Mouse (Mus musculus): ENCODE results near the gene Ccdc69. TPM values are rescaled to one million over a fixed set of nuclear protein-coding genes. Genes with fewer than 3 reads are reported as not detected.

Ccdc69 gene
- total and polyA plus RNA-seq, 3 experiments = 0.31 to 0.42 TPM; not detected in 1

DNA sequence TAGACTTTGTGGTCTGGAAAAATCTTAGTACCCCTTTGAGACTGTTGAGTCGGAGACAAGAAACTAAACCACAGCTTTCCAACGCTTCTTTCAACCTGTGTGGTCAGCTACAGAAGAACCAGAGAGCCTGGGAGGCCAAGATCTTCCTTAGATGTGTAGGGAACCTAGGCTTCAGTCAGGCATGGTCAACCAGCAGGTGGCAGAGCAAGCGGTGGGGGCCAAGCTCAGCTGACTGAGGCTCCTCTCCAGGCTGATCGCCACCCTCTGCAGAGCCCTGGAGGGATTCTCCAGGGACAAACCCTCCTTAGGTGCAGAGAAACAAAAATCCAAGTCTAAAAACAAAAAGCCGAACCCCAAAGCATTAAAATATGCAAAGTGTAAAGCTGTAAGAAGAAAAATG lies 31.3 kb downstream of the Ccdc69 start:
- H3K27me3 ChIP-seq (ENCODE audit: control insufficient read depth in 1 of 2, insufficient read depth in 2 of 2, low read length in 2 of 2) = peaks cover 5 to 6% of the 10 kb centered on the region in 2 experiments
- no peaks in the 10 kb centered on the region for H3K36me3 ChIP-seq (ENCODE audit: control insufficient read depth in 1 of 2, insufficient read depth in 2 of 2, low read length in 2 of 2)
- no peak for TF ChIP-seq GATA1 (IDR thresholded peaks at IDR 0.05; ENCODE audit: low read depth, low read length)
- TF ChIP-seq CHD2 (IDR thresholded peaks at IDR 0.05; ENCODE audit: low read length) = no peak
- TF ChIP-seq CHD1 (IDR thresholded peaks at IDR 0.05; ENCODE audit: low read depth, low read length) = no peak
- TF ChIP-seq RAD21 (IDR thresholded peaks at IDR 0.05; ENCODE audit: low read depth, low read length) = peak; percentile 24
- TF ChIP-seq MAZ (IDR thresholded peaks at IDR 0.05; ENCODE audit: low read depth, low read length) = peak; percentile 65; the same call in 1 of the 2 replicates
- no peak for TF ChIP-seq E2F4 (IDR thresholded peaks at IDR 0.05; ENCODE audit: borderline replicate concordance, low read depth, low read length)
- no peak for TF ChIP-seq MAX (IDR thresholded peaks at IDR 0.05; ENCODE audit: low read length)
- no peak for TF ChIP-seq BHLHE40 (IDR thresholded peaks at IDR 0.05; ENCODE audit: borderline replicate concordance, low read depth, low read length)
- TF ChIP-seq CTCF (IDR thresholded peaks at IDR 0.05 in 2 of 3, conservative IDR thresholded peaks at IDR 0.05 in 1 of 3; ENCODE audit: control insufficient read depth in 1 of 3, insufficient read depth in 1 of 3, low read depth in 2 of 3, low read length in 3 of 3, poor library complexity in 1 of 3, severe bottlenecking in 1 of 3) = peak; percentile 4 to 67 (median 61); a peak in 5 of 6 replicates
- TF ChIP-seq NELFE (IDR thresholded peaks at IDR 0.05; ENCODE audit: low read depth, low read length) = no peak
- peak; percentile 78 for TF ChIP-seq SMC3 (IDR thresholded peaks at IDR 0.05; ENCODE audit: low read depth, low read length)
- TF ChIP-seq MXI1 (IDR thresholded peaks at IDR 0.05; ENCODE audit: low read depth, low read length) = no peak
- no peak for TF ChIP-seq RCOR1 (IDR thresholded peaks at IDR 0.05; ENCODE audit: low read depth, low read length)
- no peak for TF ChIP-seq MYB (IDR thresholded peaks at IDR 0.05; ENCODE audit: low read depth, low read length)
- no peak overlapping the region for H3K4me3 ChIP-seq (ENCODE audit: control insufficient read depth in 1 of 2, insufficient read depth in 1 of 2, low read depth in 2 of 2, low read length in 2 of 2)
- no peak overlapping the region for H3K27ac ChIP-seq (ENCODE audit: control insufficient read depth, low read depth, low read length)
- no peaks in the 10 kb centered on the region for H3K4me1 ChIP-seq (ENCODE audit: control insufficient read depth in 1 of 2, insufficient read depth in 2 of 2, low read length in 2 of 2)
- no peaks in the 10 kb centered on the region for H3K79me2 ChIP-seq (ENCODE audit: control insufficient read depth, insufficient read depth, low read length, poor library complexity)
- H3K9me3 ChIP-seq (replicated peaks; ENCODE audit: insufficient read depth, low read length) = no peaks in the 10 kb centered on the region
- peak; percentile 30 for DNase-seq (ENCODE audit: low read depth, low spot score)
- H3K9ac ChIP-seq (ENCODE audit: control insufficient read depth, low read depth, low read length, poor library complexity, severe bottlenecking) = no peak overlapping the region

DNA sequence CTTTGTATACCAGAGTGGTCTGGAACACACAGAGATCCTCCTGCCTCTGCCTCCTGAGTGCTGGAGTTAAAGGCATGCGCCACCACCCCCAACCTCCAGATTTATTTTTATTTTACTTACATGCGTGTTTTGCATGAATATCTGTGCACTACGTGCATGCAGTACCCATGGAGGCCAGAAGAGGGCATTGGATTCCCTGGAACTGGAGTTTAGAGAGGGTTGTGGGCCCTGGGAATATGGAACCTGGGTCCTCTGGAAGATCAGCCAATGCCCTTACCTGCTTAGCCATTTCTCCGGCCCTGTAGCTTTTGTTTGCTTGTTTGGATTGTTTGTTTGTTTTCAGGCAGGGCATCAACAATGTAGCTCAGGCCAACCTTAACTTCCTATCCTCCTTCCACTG lies 36.6 kb downstream of the Ccdc69 start:
- no peak for TF ChIP-seq RCOR1 (IDR thresholded peaks at IDR 0.05; ENCODE audit: low read depth, low read length)
- peak; percentile 77 for TF ChIP-seq SMC3 (IDR thresholded peaks at IDR 0.05; ENCODE audit: low read depth, low read length)
- no peak for TF ChIP-seq MYC (IDR thresholded peaks at IDR 0.05; ENCODE audit: low read depth, low read length)
- no peak for TF ChIP-seq UBTF (IDR thresholded peaks at IDR 0.05; ENCODE audit: borderline replicate concordance, insufficient read depth, low read depth, low read length)
- no peak for TF ChIP-seq MAX (IDR thresholded peaks at IDR 0.05; ENCODE audit: low read length)
- no peak for TF ChIP-seq ELF1 (IDR thresholded peaks at IDR 0.05; ENCODE audit: low read depth, low read length)
- TF ChIP-seq CTCF (IDR thresholded peaks at IDR 0.05 in 2 of 3, conservative IDR thresholded peaks at IDR 0.05 in 1 of 3; ENCODE audit: control insufficient read depth in 1 of 3, insufficient read depth in 1 of 3, low read depth in 2 of 3, low read length in 3 of 3, poor library complexity in 1 of 3, severe bottlenecking in 1 of 3) = peak; percentile 59 to 71 (median 67)
- TF ChIP-seq RAD21 (IDR thresholded peaks at IDR 0.05; ENCODE audit: low read depth, low read length) = peak; percentile 41
- TF ChIP-seq MAZ (IDR thresholded peaks at IDR 0.05; ENCODE audit: low read depth, low read length) = no peak
- TF ChIP-seq BHLHE40 (IDR thresholded peaks at IDR 0.05; ENCODE audit: borderline replicate concordance, low read depth, low read length) = no peak
- no peak for TF ChIP-seq GATA1 (IDR thresholded peaks at IDR 0.05; ENCODE audit: low read depth, low read length)
- TF ChIP-seq ZC3H11A (IDR thresholded peaks at IDR 0.05; ENCODE audit: low read depth, low read length) = peak; percentile 67
- TF ChIP-seq KAT2A (conservative IDR thresholded peaks at IDR 0.05; ENCODE audit: low read depth, low read length) = no peak
- no peak for TF ChIP-seq TCF12 (IDR thresholded peaks at IDR 0.05; ENCODE audit: low read depth, low read length)
- TF ChIP-seq HCFC1 (IDR thresholded peaks at IDR 0.05; ENCODE audit: low read depth, low read length) = no peak
- no peak for TF ChIP-seq POLR2AphosphoS2 (IDR thresholded peaks at IDR 0.05; ENCODE audit: low read length)
- Histone ChIP-seq H3K36me3 (ENCODE audit: control insufficient read depth in 1 of 2, insufficient read depth in 2 of 2, low read length in 2 of 2) (no peaks in the 10 kb centered on the region), H3K9me3 (replicated peaks; ENCODE audit: insufficient read depth, low read length) (no peaks in the 10 kb centered on the region), H3K4me1 (ENCODE audit: control insufficient read depth in 1 of 2, insufficient read depth in 2 of 2, low read length in 2 of 2) (no peaks in the 10 kb centered on the region), H3K27ac (ENCODE audit: control insufficient read depth, low read depth, low read length) (no peak overlapping the region), H3K4me3 (ENCODE audit: control insufficient read depth in 1 of 2, insufficient read depth in 1 of 2, low read depth in 2 of 2, low read length in 2 of 2) (no peak overlapping the region), H3K79me2 (ENCODE audit: control insufficient read depth, insufficient read depth, low read length, poor library complexity) (no peaks in the 10 kb centered on the region), H3K27me3 (ENCODE audit: control insufficient read depth in 1 of 2, insufficient read depth in 2 of 2, low read length in 2 of 2) (peaks cover 2 to 3% of the 10 kb centered on the region in 2 experiments; a peak in 3 of 4 replicates), H3K9ac (ENCODE audit: control insufficient read depth, low read depth, low read length, poor library complexity, severe bottlenecking) (no peak overlapping the region)
- peak; percentile 54 for DNase-seq (ENCODE audit: low read depth, low spot score)

All from MEL (cell line).